Mouse (Mus musculus): ENCODE measurements around the gene Iqschfp.

DNA sequence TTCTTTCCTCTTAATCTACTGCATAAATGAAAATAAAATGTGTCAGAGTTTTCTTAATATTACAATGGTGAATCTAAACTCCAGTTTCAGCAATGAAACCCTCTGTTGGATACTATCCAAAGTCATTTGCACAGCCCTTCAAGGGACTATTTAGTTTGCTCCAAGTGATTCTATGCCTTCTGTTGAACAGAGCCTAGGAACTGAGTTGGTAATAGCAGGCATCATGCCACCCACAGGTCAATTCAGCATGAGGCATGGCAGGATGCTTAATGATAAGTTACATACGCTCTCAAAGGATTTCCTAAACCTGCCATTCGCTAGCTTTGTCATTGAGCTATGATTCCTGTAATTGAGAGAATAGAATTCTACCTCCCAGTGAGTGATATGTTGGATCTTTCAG, 392.5 kb downstream of the Iqschfp start:
- no peak for TF ChIP-seq CTCF (IDR thresholded peaks at IDR 0.05)
- no peak for TF ChIP-seq EP300 (IDR thresholded peaks at IDR 0.05)

Measured in lung, postnatal 0 days (tissue).